Mouse (Mus musculus) heart, adult 2 months (tissue): ENCODE results near the gene Bpnt1. TPM values are rescaled to one million over a fixed set of nuclear protein-coding genes. Genes with fewer than 3 reads are reported as not detected.
A peak's percentile ranks its signal among the peaks of the same experiment; 100 is the strongest.

Experiments used
- DNase-seq, 2 experiments: peaks; one replicate each; pipeline ENCODE4 v3.0.0; 2021
- H3K27ac ChIP-seq: fragments of 200-600 bp; 2 replicates; pipeline ENCODE4 v1.8.1; 2022
- H3K27me3 ChIP-seq: fragments of 200-500 bp; 2 replicates; pipeline ENCODE4 v1.6.1; 2012; ENCODE audit warnings: mild to moderate bottlenecking, low read length, inconsistent platforms, mixed read lengths; ENCODE audit not compliant: control insufficient read depth, insufficient read depth
- H3K36me3 ChIP-seq: fragments of 200-500 bp; 2 replicates; pipeline ENCODE4 v1.6.1; 2012; ENCODE audit warnings: low read length, inconsistent platforms; ENCODE audit not compliant: control insufficient read depth, insufficient read depth
- H3K4me1 ChIP-seq: fragments of 200-500 bp; 2 replicates; pipeline ENCODE4 v1.6.1; 2011; ENCODE audit warnings: low read length; ENCODE audit not compliant: control insufficient read depth, insufficient read depth
- H3K4me3 ChIP-seq: fragments of 200-600 bp; 2 replicates; pipeline ENCODE4 v1.8.1; 2022
- H3K79me2 ChIP-seq: fragments of 200-500 bp; replicated peaks from 2 replicates; pipeline ENCODE4 v1.6.1; 2012; ENCODE audit warnings: mild to moderate bottlenecking, inconsistent platforms, low read length, moderate library complexity, mixed read lengths; ENCODE audit not compliant: control insufficient read depth, insufficient read depth
- H3K9ac ChIP-seq: fragments of 200-500 bp; 2 replicates; pipeline ENCODE4 v1.6.1; 2012; ENCODE audit warnings: low read depth, mild to moderate bottlenecking, control low read depth, inconsistent platforms, low read length, mixed read lengths
- CTCF ChIP-seq: fragments of 200-600 bp; IDR thresholded peaks from 2 replicates; pipeline ENCODE4 v1.8.1; 2022; ENCODE audit warnings: antibody characterized with exemption, mild to moderate bottlenecking, moderate library complexity
- EP300 ChIP-seq: fragments of 200-500 bp; IDR thresholded peaks from 2 replicates; pipeline ENCODE4 v1.6.1; 2011; ENCODE audit warnings: low read depth, low read length, control low read depth; ENCODE audit not compliant: insufficient read depth
- POLR2A ChIP-seq: fragments of 200-500 bp; IDR thresholded peaks from 2 replicates; pipeline ENCODE4 v1.6.1; 2011; ENCODE audit warnings: mild to moderate bottlenecking, low read depth, low read length, control low read depth; ENCODE audit not compliant: insufficient read depth
- WGBS: fragments of 180-500 bp; shearing (Covaris S2); methylation state at CpG from one replicate; pipeline ENCODE4 v1.1.7; 2018; 5-methylcytosine and 5-hydroxymethylcytosine counted together
- intact Hi-C: fragments of 180-260 bp; cut with DNase I; formaldehyde crosslinking; loops from one replicate; pipeline ENCODE4 v1.15.1; 2025
- polyA plus RNA-seq: library from polyadenylated mRNA; depleted of rRNA; stranded (reverse); fragments of >200 nt; gene quantifications from 2 replicates; pipeline ENCODE4 v1.2.3, GENCODE M21; 2012
- total RNA-seq, 2 experiments: library from RNA; stranded (reverse); gene quantifications; 2 replicates each; pipeline ENCODE4 v1.2.3; 2021

The Bpnt1 gene
- total and polyA plus RNA-seq, 3 experiments, result 26.3 to 29.6 (median 27.8) TPM

GRCm38 (mm10) chr1:185358211-185358610 lies 26.3 kb downstream of the Bpnt1 start:
- intact Hi-C loops, result no loop called here
- H3K36me3 ChIP-seq, result no peaks in the 10 kb centered on the region
- TF ChIP-seq POLR2A (no peak), CTCF (no peak), EP300 (no peak)
- no peaks in the 10 kb centered on the region for H3K79me2 ChIP-seq
- no peak for DNase-seq
- no peaks in the 10 kb centered on the region for H3K4me1 ChIP-seq
- 83% methylated on average over 4 of the region's 4 CpGs for WGBS
- H3K4me3 ChIP-seq, result no peak overlapping the region
- H3K27ac ChIP-seq, result no peak overlapping the region
- H3K9ac ChIP-seq, result no peak overlapping the region
- H3K27me3 ChIP-seq, result no peaks in the 10 kb centered on the region

- TF ChIP-seq POLR2A (peak; percentile 87), CTCF (no peak; the same call in 1 of the 2 replicates), EP300 (peak; percentile 78)
- H3K27me3 ChIP-seq, result no peaks in the 10 kb centered on the region
- H3K27ac ChIP-seq, result peak within 1 kb of the TSS; percentile 86
- H3K79me2 ChIP-seq, result no peaks in the 10 kb centered on the region
- intact Hi-C loops, result loop anchor here (2.0 kb wide), 1 partner anchor 30 kb away; the partner anchor contains the start of gene Bpnt1
- under 1% methylated on average over 92 of the region's 92 CpGs for WGBS
- H3K4me1 ChIP-seq, result peaks cover 5% of the 10 kb centered on the region; the same call in 1 of the 2 replicates
- H3K36me3 ChIP-seq, result peaks cover 9% of the 10 kb centered on the region
- peak within 1 kb of the TSS; percentile 89 for H3K9ac ChIP-seq
- peak within 1 kb of the TSS; percentile 93 for H3K4me3 ChIP-seq
- DNase-seq, result peak; percentile 99
Measured at GRCm38 (mm10) chr1:185362677-185363520, 30.9 kb downstream of the Bpnt1 start, which contains the start of gene Eprs. Eprs (plus strand) TSS chr1:185363044.

GRCm38 (mm10) chr1:185363526-185364182 lies 31.7 kb downstream of the Bpnt1 start:
- 1% methylated on average over 22 of the region's 22 CpGs for WGBS

GRCm38 (mm10) chr1:185364183-185364540 lies 32.2 kb downstream of the Bpnt1 start:
- no peak for DNase-seq
- peaks cover 9% of the 10 kb centered on the region for H3K36me3 ChIP-seq
- H3K4me3 ChIP-seq, result peak overlapping the region; percentile 93

More at GRCm38 (mm10) chr1:185363526-185364182, 31.7 kb downstream of the Bpnt1 start:
- TF ChIP-seq EP300 (no peak), POLR2A (no peak), CTCF (no peak; the same call in 1 of the 2 replicates)
- Histone ChIP-seq H3K27me3 (no peaks in the 10 kb centered on the region), H3K4me3 (peak overlapping the region; percentile 93), H3K4me1 (peaks cover 5% of the 10 kb centered on the region; the same call in 1 of the 2 replicates), H3K79me2 (no peaks in the 10 kb centered on the region), H3K27ac (peak overlapping the region; percentile 86), H3K9ac (peak overlapping the region; percentile 89), H3K36me3 (peaks cover 9% of the 10 kb centered on the region)
- intact Hi-C loops, result loop anchor here (2.0 kb wide), 1 partner anchor 31 kb away; the partner anchor contains the start of gene Bpnt1
- peak; percentile 37 to 45 for DNase-seq

GRCm38 (mm10) chr1:185367383-185367782 lies 35.4 kb downstream of the Bpnt1 start:
- intact Hi-C loops, result no loop called here
- H3K27ac ChIP-seq, result no peak overlapping the region
- no peak for TF ChIP-seq CTCF
- no peak for TF ChIP-seq POLR2A
- no peak for TF ChIP-seq EP300
- peaks cover 5% of the 10 kb centered on the region; the same call in 1 of the 2 replicates for H3K4me1 ChIP-seq
- no peak overlapping the region for H3K4me3 ChIP-seq
- H3K27me3 ChIP-seq, result no peaks in the 10 kb centered on the region
- peaks cover 10% of the 10 kb centered on the region for H3K36me3 ChIP-seq
- H3K9ac ChIP-seq, result no peak overlapping the region
- 77% methylated on average over 6 of the region's 6 CpGs for WGBS
- no peaks in the 10 kb centered on the region for H3K79me2 ChIP-seq
- no peak for DNase-seq

More at GRCm38 (mm10) chr1:185364183-185364540, 32.2 kb downstream of the Bpnt1 start:
- intact Hi-C loops, result no loop called here
- no peak overlapping the region; the same call in 1 of the 2 replicates for H3K27ac ChIP-seq
- H3K9ac ChIP-seq, result peak overlapping the region; percentile 21; the same call in 1 of the 2 replicates
- H3K79me2 ChIP-seq, result no peaks in the 10 kb centered on the region
- H3K27me3 ChIP-seq, result no peaks in the 10 kb centered on the region
- TF ChIP-seq CTCF (no peak), EP300 (no peak), POLR2A (no peak)
- 14% methylated on average over 6 of the region's 6 CpGs for WGBS
- H3K4me1 ChIP-seq, result peaks cover 5% of the 10 kb centered on the region; the same call in 1 of the 2 replicates

GRCm38 (mm10) chr1:185369979-185370378 lies 38.0 kb downstream of the Bpnt1 start:
- no peak for TF ChIP-seq CTCF
- no peak for TF ChIP-seq POLR2A
- no peak for TF ChIP-seq EP300
- H3K79me2 ChIP-seq, result no peaks in the 10 kb centered on the region
- intact Hi-C loops, result no loop called here
- DNase-seq, result no peak
- H3K36me3 ChIP-seq, result peaks cover 2% of the 10 kb centered on the region
- no peaks in the 10 kb centered on the region for H3K27me3 ChIP-seq
- no peak overlapping the region for H3K27ac ChIP-seq
- WGBS, result 90% methylated on average over 6 of the region's 6 CpGs
- H3K4me1 ChIP-seq, result peaks cover 1% of the 10 kb centered on the region; the same call in 1 of the 2 replicates
- H3K9ac ChIP-seq, result no peak overlapping the region
- no peak overlapping the region for H3K4me3 ChIP-seq
